Mouse (Mus musculus) bone marrow, adult 2 months (tissue): Measurements from ENCODE around the gene Ankrd61.

Experiments
- CTCF ChIP-seq: fragments of 200-500 bp; IDR thresholded peaks from 2 replicates; pipeline ENCODE4 v1.5.1; 2011; ENCODE audit warnings: low read length, control low read depth; ENCODE audit not compliant: control insufficient read depth, insufficient read depth
- POLR2A ChIP-seq: fragments of 200-500 bp; IDR thresholded peaks from 2 replicates; pipeline ENCODE4 v1.6.1; 2011; ENCODE audit warnings: low read depth, mild to moderate bottlenecking, control low read depth, low read length, borderline replicate concordance; ENCODE audit not compliant: control insufficient read depth

- TF ChIP-seq POLR2A (no peak), CTCF (no peak)
These were observed 5.1 kb downstream of the Ankrd61 start for GRCm38 (mm10) chr5:143892255-143892886.
